Mouse (Mus musculus) limb, embryonic 11.5 days (tissue): ENCODE results near the gene Zbtb39. TPM values are rescaled to one million over a fixed set of nuclear protein-coding genes. Genes with fewer than 3 reads are reported as not detected.
"Not testable (repeated sequence)": the region's sequence is repeated elsewhere in the genome, so short reads cannot be mapped to it uniquely, and the experiment has no call there.

Experiments
- ATAC-seq: fragments of 200-750 bp; cut with Nextera tagmentation; 2 replicates; pipeline ENCODE4 v1.8.0; 2017; ENCODE audit warnings: low read depth; ENCODE audit not compliant: insufficient number of reproducible peaks, low FRiP score, low TSS enrichment
- DNase-seq: peaks from one replicate; pipeline ENCODE4 v3.0.0-alpha.2; 2015; ENCODE audit warnings: low spot score
- H3K27ac ChIP-seq: fragments of 300-500 bp; sonication (generic); replicated peaks from 2 replicates; pipeline ENCODE4 v1.5.1; 2014; ENCODE audit warnings: low read depth, mild to moderate bottlenecking, low read length
- H3K27me3 ChIP-seq: fragments of 300-500 bp; sonication (generic); 2 replicates; pipeline ENCODE4 v1.6.1; 2014; ENCODE audit warnings: mild to moderate bottlenecking, low read length, mixed read lengths; ENCODE audit not compliant: control insufficient read depth, insufficient read depth
- H3K36me3 ChIP-seq: fragments of 300-500 bp; sonication (generic); 2 replicates; pipeline ENCODE4 v1.6.1; 2014; ENCODE audit warnings: mild to moderate bottlenecking, low read length, moderate library complexity, mixed read lengths; ENCODE audit not compliant: control insufficient read depth, insufficient read depth
- H3K4me1 ChIP-seq: fragments of 300-500 bp; sonication (generic); 2 replicates; pipeline ENCODE4 v1.6.1; 2014; ENCODE audit warnings: low read length, mixed read lengths; ENCODE audit not compliant: control insufficient read depth, insufficient read depth
- H3K4me2 ChIP-seq: fragments of 300-500 bp; sonication (generic); 2 replicates; pipeline ENCODE4 v1.6.1; 2014; ENCODE audit warnings: low read depth, mild to moderate bottlenecking, moderate library complexity; ENCODE audit not compliant: severe bottlenecking
- H3K4me3 ChIP-seq: fragments of 300-500 bp; sonication (generic); 2 replicates; pipeline ENCODE4 v1.5.1; 2014; ENCODE audit warnings: low read depth, low read length
- H3K9ac ChIP-seq: fragments of 300-500 bp; sonication (generic); 2 replicates; pipeline ENCODE4 v1.6.1; 2014; ENCODE audit warnings: mild to moderate bottlenecking, low read length
- H3K9me3 ChIP-seq: fragments of 300-500 bp; sonication (generic); 2 replicates; pipeline ENCODE4 v1.6.1; 2016; ENCODE audit warnings: low read length; ENCODE audit not compliant: control insufficient read depth
- WGBS: fragments of 180-500 bp; shearing (Covaris S2); extraction: QIAGEN DNeasy Blood & Tissue Kit; methylation state at CpG from one replicate; pipeline ENCODE4 v1.1.7; 2014; 5-methylcytosine and 5-hydroxymethylcytosine counted together
- polyA plus RNA-seq: library from polyadenylated mRNA; unstranded; fragments of >200 nt; fragmentation: Nextera tagmentation; extraction: Ambion mirVana; gene quantifications from 2 replicates; pipeline ENCODE4 v1.2.1, GENCODE M21; 2014

The Zbtb39 gene
- polyA plus RNA-seq, 1 experiment from 2014 or later = 7.7 TPM

- no peaks in the 10 kb centered on the region for H3K4me1 ChIP-seq
- H3K4me2 ChIP-seq = no peak overlapping the region
- H3K9me3 ChIP-seq = no peaks in the 10 kb centered on the region
- no peak overlapping the region for H3K9ac ChIP-seq
- H3K4me3 ChIP-seq = no peak overlapping the region
- no peaks in the 10 kb centered on the region for H3K36me3 ChIP-seq
- ATAC-seq (no peak), DNase-seq (no peak)
- H3K27ac ChIP-seq = no peak overlapping the region
- WGBS = 83% methylated on average over 3 of the region's 3 CpGs
- no peaks in the 10 kb centered on the region for H3K27me3 ChIP-seq
Observed at GRCm38 (mm10) chr10:127755246-127755645, 15.9 kb downstream of the Zbtb39 start.

DNA sequence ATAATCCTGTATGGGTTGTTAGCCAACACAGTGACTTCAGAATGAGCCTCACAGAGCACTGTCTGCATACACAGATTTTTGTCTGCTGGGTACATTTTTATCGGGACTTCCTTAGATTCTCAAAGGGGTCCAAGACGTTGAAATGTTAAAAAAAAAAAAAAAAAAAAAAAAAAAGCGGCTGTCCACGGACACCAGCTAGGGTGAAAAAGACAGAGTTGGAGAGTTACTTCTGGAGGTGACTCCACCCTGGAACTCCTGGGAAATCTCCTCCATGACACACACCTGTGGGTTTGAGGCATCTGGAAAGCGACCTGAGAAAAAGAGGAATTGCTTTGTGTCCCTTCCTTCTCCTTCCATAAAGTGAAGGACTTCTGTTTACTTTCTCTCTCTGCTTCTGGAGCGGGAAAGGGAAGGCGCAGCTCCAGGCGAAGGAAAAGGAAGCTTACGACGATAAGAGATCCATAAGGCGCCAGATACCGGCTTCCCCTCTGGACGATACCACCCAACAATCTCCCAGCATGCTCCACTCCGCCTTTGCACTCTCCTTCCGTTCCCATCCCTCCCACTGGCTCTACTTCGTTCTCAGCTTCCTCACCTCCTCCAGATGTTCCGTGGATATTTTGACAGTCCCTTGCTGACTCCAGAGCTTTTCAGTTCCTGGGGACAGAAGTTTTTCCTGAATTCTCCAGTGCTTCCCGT is 16.6 kb downstream of the Zbtb39 start:
- WGBS = 47% methylated on average over 18 of the region's 18 CpGs
- Histone ChIP-seq H3K36me3 (no peaks in the 10 kb centered on the region), H3K4me1 (no peaks in the 10 kb centered on the region), H3K4me2 (peak overlapping the region; percentile 24; the same call in 1 of the 2 replicates), H3K9ac (no peak overlapping the region), H3K4me3 (no peak overlapping the region), H3K27ac (no peak overlapping the region), H3K27me3 (no peaks in the 10 kb centered on the region), H3K9me3 (no peaks in the 10 kb centered on the region)
- ATAC-seq (no peak), DNase-seq (no peak)

GRCm38 (mm10) chr10:127759181-127760110 is 20.1 kb downstream of the Zbtb39 start, which contains the start of the genes Rdh1 and Rdh16f1:
Gene Rdh1, plus strand, starts transcription at chr10:127759721.
Gene Rdh16f1, plus strand, starts transcription at chr10:127759787.
- H3K9ac ChIP-seq = no peak within 1 kb of the TSS
- 69% methylated on average over 9 of the region's 9 CpGs for WGBS
- no peaks in the 10 kb centered on the region for H3K9me3 ChIP-seq
- ATAC-seq = no peak
- no peak within 1 kb of the TSS for H3K27ac ChIP-seq
- H3K4me3 ChIP-seq = no peak within 1 kb of the TSS
- no peak for DNase-seq
- H3K4me1 ChIP-seq = no peaks in the 10 kb centered on the region
- H3K36me3 ChIP-seq = no peaks in the 10 kb centered on the region
- no peak within 1 kb of the TSS for H3K4me2 ChIP-seq
- H3K27me3 ChIP-seq = no peaks in the 10 kb centered on the region

GRCm38 (mm10) chr10:127762926-127763325 is 23.6 kb downstream of the Zbtb39 start:
- not testable (repeated sequence) for H3K9me3 ChIP-seq, H3K4me2 ChIP-seq, H3K27ac ChIP-seq, ATAC-seq, H3K4me1 ChIP-seq, DNase-seq, H3K36me3 ChIP-seq, H3K27me3 ChIP-seq, H3K4me3 ChIP-seq, H3K9ac ChIP-seq
- WGBS = 88% methylated on average over 10 of the region's 10 CpGs

GRCm38 (mm10) chr10:127763914-127764680 is 24.8 kb downstream of the Zbtb39 start:
- no peak for ATAC-seq
- Histone ChIP-seq H3K9me3 (no peaks in the 10 kb centered on the region), H3K9ac (no peak overlapping the region), H3K36me3 (no peaks in the 10 kb centered on the region), H3K4me1 (no peaks in the 10 kb centered on the region), H3K27ac (no peak overlapping the region), H3K4me2 (no peak overlapping the region), H3K27me3 (no peaks in the 10 kb centered on the region), H3K4me3 (no peak overlapping the region)
- WGBS = 63% methylated on average over 12 of the region's 12 CpGs
- DNase-seq = no peak

DNA sequence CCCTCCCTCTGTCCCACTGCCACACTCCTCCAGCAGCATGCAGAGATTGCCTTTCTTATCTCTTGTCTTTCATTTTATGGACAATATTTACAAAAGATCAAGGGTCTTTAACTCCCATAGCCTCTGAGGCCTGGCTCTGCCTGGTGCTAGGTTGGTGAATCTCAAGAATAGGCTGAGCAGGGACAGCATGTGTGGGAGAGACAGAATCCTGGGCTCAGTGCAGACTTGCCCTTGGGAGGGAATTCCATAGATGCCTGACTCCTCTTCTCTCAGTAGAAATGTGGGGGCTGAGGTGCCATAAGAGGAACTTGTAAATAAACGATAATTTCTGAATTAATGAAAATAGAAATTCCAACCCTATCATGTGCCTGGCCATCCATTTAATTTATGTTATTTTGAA is 27.2 kb downstream of the Zbtb39 start:
- H3K4me1 ChIP-seq = no peaks in the 10 kb centered on the region

GRCm38 (mm10) chr10:127776011-127776410 is 36.7 kb downstream of the Zbtb39 start, which contains the start of gene Rdh9:
Gene Rdh9, plus strand, starts transcription at chr10:127776386.
- ATAC-seq = no peak
- Histone ChIP-seq H3K9me3 (no peaks in the 10 kb centered on the region), H3K4me2 (no peak within 1 kb of the TSS), H3K9ac (no peak within 1 kb of the TSS), H3K36me3 (no peaks in the 10 kb centered on the region), H3K27ac (no peak within 1 kb of the TSS), H3K4me3 (no peak within 1 kb of the TSS), H3K4me1 (no peaks in the 10 kb centered on the region), H3K27me3 (no peaks in the 10 kb centered on the region)
- WGBS = 86% methylated on average over 2 of the region's 2 CpGs
- no peak for DNase-seq

More for the DNA sequence above, 27.2 kb downstream of the Zbtb39 start:
- 83% methylated on average over 1 of the region's 1 CpGs for WGBS
- Histone ChIP-seq H3K4me3 (no peak overlapping the region), H3K4me2 (no peak overlapping the region), H3K9ac (no peak overlapping the region), H3K9me3 (no peaks in the 10 kb centered on the region), H3K36me3 (no peaks in the 10 kb centered on the region), H3K27me3 (no peaks in the 10 kb centered on the region), H3K27ac (no peak overlapping the region)
- no peak for DNase-seq
- no peak for ATAC-seq

DNA sequence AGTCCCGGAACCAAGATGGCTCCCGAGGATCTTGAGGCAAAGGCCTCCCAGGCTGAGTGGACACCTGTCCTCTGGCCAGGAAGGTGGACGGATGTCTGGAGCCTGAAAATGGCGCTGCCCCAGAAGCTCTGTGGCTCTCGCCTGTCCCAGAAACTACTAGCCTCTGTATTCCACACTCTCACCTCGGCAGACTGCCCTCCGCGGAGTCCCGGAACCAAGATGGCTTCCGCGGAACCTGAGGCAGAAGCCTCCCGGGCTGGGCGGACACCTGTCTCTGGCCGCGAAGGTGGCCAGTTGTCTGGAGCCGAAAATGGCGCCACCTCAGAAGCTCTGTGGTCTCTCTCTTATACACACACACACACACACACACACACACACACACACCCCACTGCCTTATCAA is 43.0 kb downstream of the Zbtb39 start:
- DNase-seq, ATAC-seq, H3K4me3 ChIP-seq, H3K36me3 ChIP-seq, H3K9me3 ChIP-seq, H3K4me1 ChIP-seq, H3K27ac ChIP-seq, H3K9ac ChIP-seq, H3K27me3 ChIP-seq, H3K4me2 ChIP-seq: not testable (repeated sequence)
- 96% methylated on average over 17 of the region's 17 CpGs for WGBS
